19 mouse cellular contexts compared by ENCODE assay signal in genomic region chr8:104437494-104438135, GRCm38 (mm10). TPM values are rescaled to one million over a fixed set of nuclear protein-coding genes. Genes with fewer than 3 reads are reported as not detected.
DNase-seq lines count a peak whose midpoint lies in the region; ATAC-seq and TF ChIP-seq lines count a peak whose summit lies in the region.
"Had no signal": no experiment of that assay in that cellular context is flagged by ENCODE, and none has a peak within 500 bp of the region (broad histone marks: within the 10 kb centered on the region; RNA-seq: fewer than 3 reads in every experiment).

No protein-coding gene starts in this region.

- H3K4me1 ChIP-seq in heart, embryonic 12.5 days (replicated peaks), result peaks cover 33% of the 10 kb centered on the region

- H3K27me3 ChIP-seq in heart, embryonic 12.5 days (replicated peaks), result no peaks in the 10 kb centered on the region
- H3K27me3 ChIP-seq: embryonic facial prominence, embryonic 13.5 days; forebrain, embryonic 12.5 days had no signal

- 64% methylated on average over 13 of the region's 13 CpGs for WGBS in heart, embryonic 12.5 days

- H3K4me2 ChIP-seq in heart, embryonic 12.5 days, result no peak overlapping the region
- H3K4me2 ChIP-seq: embryonic facial prominence, embryonic 13.5 days; forebrain, embryonic 12.5 days; hindbrain, embryonic 14.5 days had no signal

- DNase-seq in cerebellum, adult 9-10 months, result peak; percentile 38
- no peak for DNase-seq in cerebellum, adult 11-12 months
- peak; percentile 72 for DNase-seq in heart, adult 11 months
- no peak for DNase-seq in left cerebral cortex, adult 2 months (ENCODE audit: extremely low spot score in 1 of 2, low spot score in 2 of 2)
- no peak for DNase-seq in left cerebral cortex, postnatal 14 days (ENCODE audit: low spot score in 2 of 2)
- DNase-seq in brain, adult 2 months (ENCODE audit: low read depth, low spot score), result peak; percentile 57
- DNase-seq in urinary bladder, postnatal 4 days (ENCODE audit: low spot score in 2 of 2), result no peak
- DNase-seq: adrenal gland, postnatal 10 days; cerebellum, adult 18-20 months; cerebellum, postnatal 14 days; gastrocnemius, postnatal 25 days; heart, postnatal 10 days; heart, postnatal 4 days had no signal

- H3K27ac ChIP-seq in heart, embryonic 12.5 days (ENCODE audit: poor library complexity, severe bottlenecking), result no peak overlapping the region
- H3K27ac ChIP-seq in left cerebral cortex, adult 2 months, result peak overlapping the region; percentile 92
- H3K27ac ChIP-seq: embryonic facial prominence, embryonic 13.5 days; forebrain, embryonic 12.5 days; hindbrain, embryonic 14.5 days had no signal

- TF ChIP-seq CTCF in left cerebral cortex, adult 2 months (IDR thresholded peaks at IDR 0.05), result no peak

- intact Hi-C loops in left cerebral cortex, adult 2 months (cut with DNase I), result loop anchor here (2.0 to 5.0 kb wide), 2 partner anchors 27 to 40 kb away; partner anchors contain the start of gene Cmtm4
- intact Hi-C loops in left cerebral cortex, postnatal 14 days (cut with DNase I), result no loop called here

- H3K9me3 ChIP-seq in heart, embryonic 12.5 days (replicated peaks), result peaks cover 4% of the 10 kb centered on the region; the same call in 1 of the 2 replicates
- H3K9me3 ChIP-seq: embryonic facial prominence, embryonic 13.5 days; forebrain, embryonic 12.5 days had no signal

- no peak for ATAC-seq in heart, embryonic 12.5 days (ENCODE audit: insufficient number of reproducible peaks, low FRiP score)
- ATAC-seq: forebrain, embryonic 16.5 days; intestine, postnatal 0 days had no signal

- H3K9ac ChIP-seq in heart, embryonic 12.5 days, result no peak overlapping the region
- H3K9ac ChIP-seq: embryonic facial prominence, embryonic 13.5 days; forebrain, embryonic 12.5 days; hindbrain, embryonic 14.5 days had no signal

- H3K36me3 ChIP-seq in heart, embryonic 12.5 days, result peaks cover 70% of the 10 kb centered on the region

- no peak overlapping the region for H3K4me3 ChIP-seq in heart, embryonic 12.5 days
- peak overlapping the region; percentile 2; the same call in 1 of the 2 replicates for H3K4me3 ChIP-seq in left cerebral cortex, adult 2 months
- H3K4me3 ChIP-seq: embryonic facial prominence, embryonic 13.5 days; forebrain, embryonic 12.5 days had no signal

RNA-seq across cellular contexts. Expression of gene Dync1li2, which starts 5.2 kb away (rescaled TPM):
- polyA plus RNA-seq in heart, embryonic 12.5 days (2016; fragmentation: Nextera tagmentation; extraction: Ambion mirVana), result 69.1 and 76.8 TPM in 2 replicates
- total RNA-seq in left cerebral cortex, adult 2 months (2021), result 100 to 1,000 TPM; 279 to 326 TPM
- total RNA-seq in left cerebral cortex, postnatal 14 days (2021), result 100 to 1,000 TPM; 254 to 257 TPM

RNA-seq across cellular contexts. Expression of gene Cmtm4, which starts 42.0 kb away (rescaled TPM):
- polyA plus RNA-seq in heart, embryonic 12.5 days (2016; fragmentation: Nextera tagmentation; extraction: Ambion mirVana), result 1.7 TPM in 2 replicates
- 10 to 100 TPM; 86.7 to 87.4 TPM for total RNA-seq in left cerebral cortex, adult 2 months (2021)
- 10 to 100 TPM; 71.3 to 72.9 TPM for total RNA-seq in left cerebral cortex, postnatal 14 days (2021)

Comparison
In these comparisons a context has a peak if more than half of its experiments do, and no peak if none do; other contexts are left out.
1. DNase-seq: peak in cerebellum, adult 9-10 months (single experiment), heart, adult 11 months (single experiment) and brain, adult 2 months (single experiment); none in cerebellum, adult 11-12 months (single experiment), left cerebral cortex, adult 2 months (0 of 2), left cerebral cortex, postnatal 14 days (0 of 2) and urinary bladder, postnatal 4 days (0 of 2).